ENCODE assay signal across 10 mouse cellular contexts in the genomic region with DNA sequence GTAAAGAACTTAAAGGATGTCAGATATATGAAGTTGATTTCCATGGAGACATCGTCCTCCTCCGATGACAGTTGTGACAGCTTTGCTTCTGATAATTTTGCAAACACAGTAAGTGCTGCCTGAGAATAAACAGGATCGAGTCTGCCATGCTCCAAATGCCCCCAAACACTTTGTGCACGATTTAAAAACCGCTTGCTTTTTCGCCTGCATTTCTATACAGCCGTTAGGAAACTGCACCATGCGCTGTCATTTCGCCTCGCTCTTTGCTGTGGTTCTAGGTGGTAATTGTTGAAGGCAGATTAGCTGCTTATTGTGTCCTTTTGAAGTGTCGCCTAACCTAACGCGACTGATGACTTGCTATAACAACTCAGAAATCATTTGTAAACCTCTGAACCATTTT. TPM values are rescaled to one million over a fixed set of nuclear protein-coding genes. Genes with fewer than 3 reads are reported as not detected.
DNase-seq lines count a peak whose midpoint lies in the region; ATAC-seq and TF ChIP-seq lines count a peak whose summit lies in the region.
"Had no signal": no experiment of that assay in that cellular context is flagged by ENCODE, and none has a peak within 500 bp of the region (broad histone marks: within the 10 kb centered on the region; RNA-seq: fewer than 3 reads in every experiment).

No protein-coding gene starts in this region.

- no peak overlapping the region for H3K4me3 ChIP-seq in kidney, embryonic 16.5 days (ENCODE audit: low read length)
- H3K4me3 ChIP-seq in forebrain, embryonic 13.5 days: peak overlapping the region; percentile 85
- 0 out of 2 replicates have a peak overlapping the region, but pooled peaks have one; percentile 2 for H3K4me3 ChIP-seq in limb, embryonic 15.5 days
- H3K4me3 ChIP-seq in thymus, adult 2 months (ENCODE audit: control insufficient read depth, insufficient read depth, low read length): peak overlapping the region; percentile 31

- no peaks in the 10 kb centered on the region for H3K27me3 ChIP-seq in kidney, embryonic 16.5 days (ENCODE audit: insufficient read depth, low read length)
- H3K27me3 ChIP-seq in forebrain, embryonic 13.5 days: peaks cover 3% of the 10 kb centered on the region; the same call in 1 of the 2 replicates
- H3K27me3 ChIP-seq in limb, embryonic 15.5 days: no peaks in the 10 kb centered on the region
- no peaks in the 10 kb centered on the region for H3K27me3 ChIP-seq in thymus, adult 2 months (ENCODE audit: control insufficient read depth, insufficient read depth, low read length)

- peaks cover 33% of the 10 kb centered on the region for H3K36me3 ChIP-seq in kidney, embryonic 16.5 days (ENCODE audit: insufficient read depth, low read length)
- H3K36me3 ChIP-seq in forebrain, embryonic 13.5 days (ENCODE audit: poor library complexity, severe bottlenecking): peaks cover 41% of the 10 kb centered on the region
- H3K36me3 ChIP-seq in limb, embryonic 15.5 days: peaks cover 42% of the 10 kb centered on the region
- peaks cover 42% of the 10 kb centered on the region for H3K36me3 ChIP-seq in thymus, adult 2 months (ENCODE audit: control insufficient read depth, insufficient read depth, low read length)

- no peaks in the 10 kb centered on the region for H3K9me3 ChIP-seq in kidney, embryonic 16.5 days (ENCODE audit: low read length)
- no peaks in the 10 kb centered on the region for H3K9me3 ChIP-seq in forebrain, embryonic 13.5 days (replicated peaks)
- H3K9me3 ChIP-seq in limb, embryonic 15.5 days: no peaks in the 10 kb centered on the region

- no peak for TF ChIP-seq POLR2A in thymus, adult 2 months (IDR thresholded peaks at IDR 0.05; ENCODE audit: control insufficient read depth, extremely low read depth, insufficient read depth, low read length, poor library complexity)

- H3K27ac ChIP-seq in kidney, embryonic 16.5 days (ENCODE audit: low read length): no peak overlapping the region
- H3K27ac ChIP-seq in forebrain, embryonic 13.5 days: peak overlapping the region; percentile 87
- H3K27ac ChIP-seq in limb, embryonic 15.5 days: no peak overlapping the region
- peak overlapping the region; percentile 31; the same call in 1 of the 2 replicates for H3K27ac ChIP-seq in thymus, adult 2 months (ENCODE audit: control insufficient read depth, insufficient read depth, low read length)

- H3K4me2 ChIP-seq in kidney, embryonic 16.5 days (replicated peaks; ENCODE audit: low read depth, low read length): 0 out of 2 replicates have a peak overlapping the region, but pooled peaks have one; percentile 5
- H3K4me2 ChIP-seq in forebrain, embryonic 13.5 days: peak overlapping the region; percentile 75
- 0 out of 2 replicates have a peak overlapping the region, but pooled peaks have one; percentile 5 for H3K4me2 ChIP-seq in limb, embryonic 15.5 days

- no peak overlapping the region for H3K9ac ChIP-seq in kidney, embryonic 16.5 days (replicated peaks; ENCODE audit: low read length)
- peak overlapping the region; percentile 45 for H3K9ac ChIP-seq in forebrain, embryonic 13.5 days
- H3K9ac ChIP-seq in limb, embryonic 15.5 days: no peak overlapping the region

- no peak for ATAC-seq in kidney, embryonic 16.5 days (ENCODE audit: low FRiP score, low TSS enrichment)
- no peak for ATAC-seq in forebrain, embryonic 13.5 days
- no peak for ATAC-seq in limb, embryonic 15.5 days (ENCODE audit: insufficient number of reproducible peaks, low FRiP score, low TSS enrichment, low read depth)

- TF ChIP-seq CTCF in thymus, adult 2 months (IDR thresholded peaks at IDR 0.05; ENCODE audit: borderline replicate concordance, control insufficient read depth, extremely low read depth, insufficient read depth, low read length, poor library complexity): no peak

- H3K4me1 ChIP-seq in kidney, embryonic 16.5 days (ENCODE audit: insufficient read depth, low read length): peaks cover 25% of the 10 kb centered on the region
- H3K4me1 ChIP-seq in forebrain, embryonic 13.5 days: peaks cover 60% of the 10 kb centered on the region
- H3K4me1 ChIP-seq in limb, embryonic 15.5 days: peaks cover 33% of the 10 kb centered on the region
- peaks cover 10% of the 10 kb centered on the region for H3K4me1 ChIP-seq in thymus, adult 2 months (replicated peaks; ENCODE audit: control insufficient read depth, insufficient read depth, low read length)

- DNase-seq in kidney, adult 8-10 months: no peak
- peak; percentile 41 for DNase-seq in thymus, adult 2 months
- DNase-seq in testis, postnatal 14 days (ENCODE audit: low spot score): no peak
- DNase-seq in urinary bladder, postnatal 25 days (ENCODE audit: low spot score): no peak
- DNase-seq: adrenal gland, adult 8-10 months; cerebellum, adult 9-10 months; heart, postnatal 10 days had no signal

- 68% methylated on average over 13 of the region's 13 CpGs for WGBS in kidney, embryonic 16.5 days
- WGBS in forebrain, embryonic 13.5 days: 27% methylated on average over 13 of the region's 13 CpGs
- 72% methylated on average over 13 of the region's 13 CpGs for WGBS in limb, embryonic 15.5 days
- WGBS in thymus, adult 2 months: 26% methylated on average over 13 of the region's 13 CpGs

RNA-seq across cellular contexts. Expression of gene Cdca7, which starts 3.0 kb away (rescaled TPM):
- 159 and 165 TPM in 2 replicates for polyA plus RNA-seq in kidney, embryonic 16.5 days (2015; fragmentation: Nextera tagmentation; extraction: Ambion mirVana)
- 198 and 207 TPM in 2 replicates for polyA plus RNA-seq in forebrain, embryonic 13.5 days (2015; fragmentation: Nextera tagmentation; extraction: Ambion mirVana)
- polyA plus RNA-seq in limb, embryonic 15.5 days (2015; fragmentation: Nextera tagmentation; extraction: Ambion mirVana): 113 and 119 TPM in 2 replicates
- polyA plus RNA-seq in thymus, adult 2 months (2012; rRNA removed): 313 and 333 TPM in 2 replicates

Comparison
In these comparisons a context has a peak if more than half of its experiments do, and no peak if none do; other contexts are left out.
1. H3K27ac ChIP-seq: peak in forebrain, embryonic 13.5 days (single experiment) and thymus, adult 2 months (single experiment); none in kidney, embryonic 16.5 days (single experiment) and limb, embryonic 15.5 days (single experiment).
2. H3K4me2 ChIP-seq: peak in every context shown above with its lines; median percentile 75 in forebrain, embryonic 13.5 days; 5 in kidney, embryonic 16.5 days; 5 in limb, embryonic 15.5 days.